Mouse (Mus musculus) midbrain, embryonic 10.5 days (tissue): ENCODE results near the gene Tuba4a. TPM values are rescaled to one million over a fixed set of nuclear protein-coding genes. Genes with fewer than 3 reads are reported as not detected.
A peak's percentile ranks its signal among the peaks of the same experiment; 100 is the strongest.

Source experiments
- DNase-seq: peaks from one replicate; pipeline ENCODE4 v3.0.0-alpha.2; 2017; ENCODE audit warnings: low spot score
- H3K27ac ChIP-seq: fragments of 300-500 bp; sonication (generic); replicated peaks from 2 replicates; pipeline ENCODE4 v1.5.1; 2016; ENCODE audit warnings: mild to moderate bottlenecking
- H3K27me3 ChIP-seq: fragments of 300-500 bp; sonication (generic); 2 replicates; pipeline ENCODE4 v1.6.1; 2016; ENCODE audit warnings: low read depth, mild to moderate bottlenecking; ENCODE audit not compliant: poor library complexity, severe bottlenecking
- H3K36me3 ChIP-seq: fragments of 300-500 bp; sonication (generic); 2 replicates; pipeline ENCODE4 v1.6.1; 2016; ENCODE audit warnings: mild to moderate bottlenecking, moderate library complexity
- H3K4me1 ChIP-seq: fragments of 300-500 bp; sonication (generic); 2 replicates; pipeline ENCODE4 v1.6.1; 2016
- H3K4me3 ChIP-seq: fragments of 300-500 bp; sonication (generic); 2 replicates; pipeline ENCODE4 v1.5.1; 2016; ENCODE audit warnings: mild to moderate bottlenecking, moderate library complexity
- H3K9me3 ChIP-seq: fragments of 300-500 bp; sonication (generic); replicated peaks from 2 replicates; pipeline ENCODE4 v1.6.1; 2016; ENCODE audit warnings: mild to moderate bottlenecking
- WGBS: fragments of 180-500 bp; shearing (Covaris S2); methylation state at CpG from one replicate; pipeline ENCODE4 v1.1.7; 2016; 5-methylcytosine and 5-hydroxymethylcytosine counted together
- polyA plus RNA-seq: library from polyadenylated mRNA; unstranded; fragments of >200 nt; fragmentation: Nextera tagmentation; extraction: Ambion mirVana; gene quantifications from 2 replicates; pipeline ENCODE4 v1.2.1, GENCODE M21; 2016

The Tuba4a gene
- polyA plus RNA-seq, 1 experiment from 2014 or later: 10.0 TPM

- WGBS: 73% methylated on average over 7 of the region's 7 CpGs
- no peaks in the 10 kb centered on the region for H3K36me3 ChIP-seq
- DNase-seq: no peak
- H3K4me3 ChIP-seq: no peak overlapping the region
- 0 out of 2 replicates have a peak, but pooled peaks cover 5% of the 10 kb centered on the region for H3K4me1 ChIP-seq
- no peaks in the 10 kb centered on the region for H3K9me3 ChIP-seq
- peaks cover 21% of the 10 kb centered on the region; the same call in 1 of the 2 replicates for H3K27me3 ChIP-seq
- no peak overlapping the region for H3K27ac ChIP-seq
These were observed 10.8 kb upstream of the Tuba4a start for GRCm38 (mm10) chr1:75230335-75230994.

DNA sequence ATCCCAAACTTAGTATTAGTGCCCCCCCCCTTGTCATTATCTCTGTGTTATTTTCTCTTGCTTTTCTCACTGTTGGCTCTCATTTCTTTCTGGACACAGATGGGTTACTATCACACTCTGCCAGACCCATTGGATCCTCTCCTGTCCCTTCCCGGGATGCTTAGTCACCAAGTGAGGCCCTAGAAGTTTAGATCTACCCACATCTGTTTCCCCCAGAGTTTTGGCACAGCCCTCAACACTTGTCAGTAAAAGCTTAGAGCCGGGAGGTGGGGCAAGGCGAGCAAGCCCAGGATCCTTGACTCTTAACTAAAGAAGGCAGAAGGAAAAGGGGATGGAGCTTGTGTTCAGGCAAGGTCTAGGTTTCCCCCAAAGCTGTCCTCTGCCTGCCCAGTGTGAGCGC is 9.5 kb upstream of the Tuba4a start:
- H3K36me3 ChIP-seq: no peaks in the 10 kb centered on the region
- H3K9me3 ChIP-seq: no peaks in the 10 kb centered on the region
- WGBS: 78% methylated on average over 4 of the region's 4 CpGs
- H3K4me1 ChIP-seq: no peaks in the 10 kb centered on the region
- H3K27me3 ChIP-seq: peaks cover 13% of the 10 kb centered on the region; the same call in 1 of the 2 replicates
- no peak for DNase-seq
- H3K4me3 ChIP-seq: no peak overlapping the region
- no peak overlapping the region for H3K27ac ChIP-seq

- no peaks in the 10 kb centered on the region for H3K4me1 ChIP-seq
- no peaks in the 10 kb centered on the region for H3K9me3 ChIP-seq
- no peak for DNase-seq
- H3K27me3 ChIP-seq: peaks cover 13% of the 10 kb centered on the region
- no peaks in the 10 kb centered on the region for H3K36me3 ChIP-seq
- 80% methylated on average over 1 of the region's 1 CpGs for WGBS
- no peak overlapping the region for H3K4me3 ChIP-seq
- no peak overlapping the region for H3K27ac ChIP-seq
These were observed 8.0 kb upstream of the Tuba4a start for GRCm38 (mm10) chr1:75227653-75228052.

GRCm38 (mm10) chr1:75226138-75226537 is 6.5 kb upstream of the Tuba4a start:
- no peak overlapping the region for H3K27ac ChIP-seq
- H3K36me3 ChIP-seq: no peaks in the 10 kb centered on the region
- WGBS: 75% methylated on average over 2 of the region's 2 CpGs
- H3K4me3 ChIP-seq: no peak overlapping the region
- H3K4me1 ChIP-seq: no peaks in the 10 kb centered on the region
- DNase-seq: no peak
- H3K27me3 ChIP-seq: peaks cover 24% of the 10 kb centered on the region
- no peaks in the 10 kb centered on the region for H3K9me3 ChIP-seq

DNA sequence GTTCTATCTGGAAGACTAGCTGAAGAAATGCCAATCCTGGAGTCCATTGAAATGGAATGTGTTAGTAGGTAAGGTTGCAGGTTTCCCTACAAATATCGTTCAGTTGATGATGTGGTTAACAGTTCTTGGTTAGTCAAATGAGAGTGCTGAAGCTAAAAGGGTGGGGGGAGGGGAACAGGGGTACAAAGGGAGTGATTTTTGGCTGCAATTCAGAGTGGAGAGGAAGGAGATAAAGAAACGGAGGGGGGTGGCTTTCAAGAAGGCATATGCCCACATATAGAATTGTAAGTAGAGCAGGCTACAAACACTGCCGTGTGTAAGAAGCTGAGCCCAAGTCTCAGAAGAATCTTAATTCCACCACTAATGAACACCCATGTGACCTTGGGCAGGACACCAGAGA is 5.8 kb upstream of the Tuba4a start:
- peaks cover 30% of the 10 kb centered on the region for H3K27me3 ChIP-seq
- 71% methylated on average over 3 of the region's 3 CpGs for WGBS
- no peak overlapping the region for H3K27ac ChIP-seq
- H3K36me3 ChIP-seq: no peaks in the 10 kb centered on the region
- H3K4me1 ChIP-seq: no peaks in the 10 kb centered on the region
- H3K9me3 ChIP-seq: no peaks in the 10 kb centered on the region
- H3K4me3 ChIP-seq: no peak overlapping the region
- no peak for DNase-seq

GRCm38 (mm10) chr1:75223532-75223931 is 3.9 kb upstream of the Tuba4a start:
- Histone ChIP-seq H3K27ac (no peak overlapping the region), H3K36me3 (no peaks in the 10 kb centered on the region), H3K4me3 (no peak overlapping the region), H3K27me3 (peaks cover 45% of the 10 kb centered on the region), H3K9me3 (no peaks in the 10 kb centered on the region), H3K4me1 (peaks cover 15% of the 10 kb centered on the region)
- no peak for DNase-seq
- 75% methylated on average over 6 of the region's 6 CpGs for WGBS

GRCm38 (mm10) chr1:75222926-75223325 is 3.3 kb upstream of the Tuba4a start:
- Histone ChIP-seq H3K9me3 (no peaks in the 10 kb centered on the region), H3K27ac (no peak overlapping the region), H3K27me3 (peaks cover 52% of the 10 kb centered on the region), H3K36me3 (no peaks in the 10 kb centered on the region), H3K4me3 (no peak overlapping the region), H3K4me1 (peaks cover 21% of the 10 kb centered on the region)
- DNase-seq: no peak
- 85% methylated on average over 6 of the region's 6 CpGs for WGBS

- H3K27me3 ChIP-seq: peaks cover 65% of the 10 kb centered on the region
- H3K9me3 ChIP-seq: no peaks in the 10 kb centered on the region
- H3K4me1 ChIP-seq: peaks cover 22% of the 10 kb centered on the region
- 77% methylated on average over 3 of the region's 3 CpGs for WGBS
- no peak overlapping the region for H3K27ac ChIP-seq
- no peaks in the 10 kb centered on the region for H3K36me3 ChIP-seq
- no peak overlapping the region for H3K4me3 ChIP-seq
- DNase-seq: no peak
These were observed 1.9 kb upstream of the Tuba4a start for GRCm38 (mm10) chr1:75221538-75221937.

GRCm38 (mm10) chr1:75219078-75219477 is 587 bp downstream of the Tuba4a start:
- 0% methylated on average over 24 of the region's 24 CpGs for WGBS
- Histone ChIP-seq H3K27ac (0 out of 2 replicates have a peak overlapping the region, but pooled peaks have one; percentile 9), H3K27me3 (peaks cover 79% of the 10 kb centered on the region), H3K4me3 (peak overlapping the region; percentile 66), H3K4me1 (peaks cover 22% of the 10 kb centered on the region), H3K9me3 (no peaks in the 10 kb centered on the region), H3K36me3 (peaks cover 20% of the 10 kb centered on the region)
- DNase-seq: peak; percentile 64

- peak; percentile 32 for DNase-seq
- peaks cover 22% of the 10 kb centered on the region for H3K4me1 ChIP-seq
- H3K4me3 ChIP-seq: peak overlapping the region; percentile 66
- 1% methylated on average over 38 of the region's 38 CpGs for WGBS
- 0 out of 2 replicates have a peak overlapping the region, but pooled peaks have one; percentile 17 for H3K27ac ChIP-seq
- no peaks in the 10 kb centered on the region for H3K9me3 ChIP-seq
- peaks cover 27% of the 10 kb centered on the region for H3K36me3 ChIP-seq
- peaks cover 79% of the 10 kb centered on the region for H3K27me3 ChIP-seq
These were observed 1.3 kb downstream of the Tuba4a start for GRCm38 (mm10) chr1:75218227-75219001.

- peaks cover 25% of the 10 kb centered on the region for H3K4me1 ChIP-seq
- no peak for DNase-seq
- H3K27ac ChIP-seq: no peak overlapping the region
- peak overlapping the region; percentile 66 for H3K4me3 ChIP-seq
- H3K9me3 ChIP-seq: no peaks in the 10 kb centered on the region
- peaks cover 32% of the 10 kb centered on the region for H3K36me3 ChIP-seq
- WGBS: 7% methylated on average over 6 of the region's 6 CpGs
- peaks cover 76% of the 10 kb centered on the region for H3K27me3 ChIP-seq
These were observed 1.8 kb downstream of the Tuba4a start for GRCm38 (mm10) chr1:75217893-75218226.

- Histone ChIP-seq H3K27ac (no peak overlapping the region), H3K27me3 (peaks cover 68% of the 10 kb centered on the region), H3K36me3 (peaks cover 41% of the 10 kb centered on the region), H3K4me3 (no peak overlapping the region), H3K4me1 (peaks cover 34% of the 10 kb centered on the region), H3K9me3 (no peaks in the 10 kb centered on the region)
- 82% methylated on average over 13 of the region's 13 CpGs for WGBS
- DNase-seq: no peak
These were observed 2.7 kb downstream of the Tuba4a start for GRCm38 (mm10) chr1:75216797-75217585.
